Mouse (Mus musculus): Measurements from ENCODE around the gene Pgs1. TPM values are rescaled to one million over a fixed set of nuclear protein-coding genes. Genes with fewer than 3 reads are reported as not detected.
A peak's percentile ranks its signal among the peaks of the same experiment; 100 is the strongest.

The Pgs1 gene
- polyA plus RNA-seq, 1 experiment from 2014 or later, result 42.2 TPM

DNA sequence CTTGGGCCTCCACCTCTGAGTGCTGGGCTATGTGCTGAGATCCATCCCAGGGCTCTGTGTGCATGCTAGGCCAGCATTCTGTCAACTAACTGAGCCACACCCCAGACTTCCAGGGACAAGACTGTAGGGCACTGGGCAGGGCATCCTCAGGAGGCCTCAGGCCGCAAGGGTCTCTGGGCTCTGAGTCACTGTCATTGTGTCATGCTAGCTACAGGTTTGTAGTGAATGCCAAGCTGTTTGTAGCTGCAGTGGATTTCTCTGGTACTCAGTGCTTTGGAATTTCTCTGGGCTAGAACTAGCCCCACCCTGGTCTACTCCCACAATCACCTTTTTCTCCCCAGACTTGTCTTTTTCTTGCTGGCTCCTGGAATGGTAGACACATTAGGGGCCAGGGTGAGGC is 26.5 kb downstream of the Pgs1 start:
- H3K27ac ChIP-seq, result no peak overlapping the region
- WGBS, result 91% methylated on average over 1 of the region's 1 CpGs
- peaks cover 16% of the 10 kb centered on the region for H3K4me1 ChIP-seq
- H3K36me3 ChIP-seq, result peaks cover 19% of the 10 kb centered on the region; the same call in 1 of the 2 replicates
- H3K9ac ChIP-seq, result no peak overlapping the region
- no peak for ATAC-seq (ENCODE audit: borderline replicate concordance, extremely low read depth, low FRiP score, low TSS enrichment)
- H3K27me3 ChIP-seq, result no peaks in the 10 kb centered on the region
- no peak overlapping the region for H3K4me3 ChIP-seq
- H3K9me3 ChIP-seq, result no peaks in the 10 kb centered on the region
- no peak overlapping the region for H3K4me2 ChIP-seq

- ATAC-seq (ENCODE audit: borderline replicate concordance, extremely low read depth, low FRiP score, low TSS enrichment), result no peak
- Histone ChIP-seq H3K27ac (no peak overlapping the region), H3K4me2 (no peak overlapping the region), H3K4me3 (no peak overlapping the region), H3K9me3 (no peaks in the 10 kb centered on the region), H3K27me3 (no peaks in the 10 kb centered on the region), H3K9ac (no peak overlapping the region), H3K4me1 (peaks cover 9% of the 10 kb centered on the region), H3K36me3 (peaks cover 25% of the 10 kb centered on the region; the same call in 1 of the 2 replicates)
- WGBS, result 69% methylated on average over 2 of the region's 2 CpGs
Observed at GRCm38 (mm10) chr11:118013339-118013738, 27.2 kb downstream of the Pgs1 start.

GRCm38 (mm10) chr11:118014391-118014995 is 28.4 kb downstream of the Pgs1 start:
- WGBS, result 78% methylated on average over 12 of the region's 12 CpGs
- H3K4me2 ChIP-seq, result no peak overlapping the region
- no peaks in the 10 kb centered on the region for H3K27me3 ChIP-seq
- H3K9me3 ChIP-seq, result no peaks in the 10 kb centered on the region
- no peak overlapping the region for H3K4me3 ChIP-seq
- H3K9ac ChIP-seq, result no peak overlapping the region
- no peak for ATAC-seq (ENCODE audit: borderline replicate concordance, extremely low read depth, low FRiP score, low TSS enrichment)
- no peak overlapping the region for H3K27ac ChIP-seq
- peaks cover 29% of the 10 kb centered on the region; the same call in 1 of the 2 replicates for H3K36me3 ChIP-seq
- H3K4me1 ChIP-seq, result no peaks in the 10 kb centered on the region; the same call in 1 of the 2 replicates

GRCm38 (mm10) chr11:118015381-118016145 is 29.5 kb downstream of the Pgs1 start:
- 85% methylated on average over 8 of the region's 8 CpGs for WGBS
- ATAC-seq (ENCODE audit: borderline replicate concordance, extremely low read depth, low FRiP score, low TSS enrichment), result no peak
- H3K27ac ChIP-seq, result no peak overlapping the region
- H3K4me1 ChIP-seq, result no peaks in the 10 kb centered on the region
- H3K9ac ChIP-seq, result no peak overlapping the region
- H3K4me2 ChIP-seq, result no peak overlapping the region
- no peaks in the 10 kb centered on the region for H3K27me3 ChIP-seq
- no peaks in the 10 kb centered on the region for H3K9me3 ChIP-seq
- H3K36me3 ChIP-seq, result peaks cover 36% of the 10 kb centered on the region
- no peak overlapping the region for H3K4me3 ChIP-seq

- no peaks in the 10 kb centered on the region for H3K27me3 ChIP-seq
- H3K4me2 ChIP-seq, result no peak overlapping the region
- H3K9me3 ChIP-seq, result no peaks in the 10 kb centered on the region
- no peak overlapping the region for H3K9ac ChIP-seq
- no peak for ATAC-seq (ENCODE audit: borderline replicate concordance, extremely low read depth, low FRiP score, low TSS enrichment)
- H3K4me1 ChIP-seq, result no peaks in the 10 kb centered on the region
- WGBS, result 93% methylated on average over 4 of the region's 4 CpGs
- H3K4me3 ChIP-seq, result no peak overlapping the region
- H3K27ac ChIP-seq, result no peak overlapping the region
- peaks cover 36% of the 10 kb centered on the region for H3K36me3 ChIP-seq
Observed at GRCm38 (mm10) chr11:118018328-118018727, 32.2 kb downstream of the Pgs1 start.

DNA sequence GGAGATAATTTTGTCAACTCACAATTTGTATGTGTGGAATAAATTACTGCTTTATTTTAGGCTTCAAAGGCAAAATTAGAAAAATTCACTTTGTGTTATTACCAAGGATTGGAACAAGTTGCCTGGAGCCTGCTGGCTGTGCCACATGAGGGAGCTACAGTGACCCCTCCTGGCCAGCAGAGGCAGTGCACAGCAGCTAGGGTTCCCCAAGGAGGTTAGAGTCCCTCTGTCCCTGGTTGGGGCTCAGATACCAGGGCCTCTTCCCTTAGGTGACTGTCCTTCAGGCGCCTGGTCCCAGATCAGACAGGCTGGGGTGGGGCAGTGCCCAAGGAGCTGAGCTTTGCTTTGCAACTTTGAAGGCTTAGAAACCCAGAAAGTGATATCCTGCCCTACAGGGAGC is 35.7 kb downstream of the Pgs1 start:
- H3K4me2 ChIP-seq, result no peak overlapping the region
- H3K4me3 ChIP-seq, result no peak overlapping the region
- no peak overlapping the region for H3K27ac ChIP-seq
- peaks cover 42% of the 10 kb centered on the region for H3K36me3 ChIP-seq
- H3K27me3 ChIP-seq, result no peaks in the 10 kb centered on the region
- WGBS, result 56% methylated on average over 1 of the region's 1 CpGs
- ATAC-seq (ENCODE audit: borderline replicate concordance, extremely low read depth, low FRiP score, low TSS enrichment), result 0 out of 2 replicates have a peak, but pooled peaks have one; percentile 13
- H3K4me1 ChIP-seq, result no peaks in the 10 kb centered on the region
- no peak overlapping the region for H3K9ac ChIP-seq
- no peaks in the 10 kb centered on the region for H3K9me3 ChIP-seq

DNA sequence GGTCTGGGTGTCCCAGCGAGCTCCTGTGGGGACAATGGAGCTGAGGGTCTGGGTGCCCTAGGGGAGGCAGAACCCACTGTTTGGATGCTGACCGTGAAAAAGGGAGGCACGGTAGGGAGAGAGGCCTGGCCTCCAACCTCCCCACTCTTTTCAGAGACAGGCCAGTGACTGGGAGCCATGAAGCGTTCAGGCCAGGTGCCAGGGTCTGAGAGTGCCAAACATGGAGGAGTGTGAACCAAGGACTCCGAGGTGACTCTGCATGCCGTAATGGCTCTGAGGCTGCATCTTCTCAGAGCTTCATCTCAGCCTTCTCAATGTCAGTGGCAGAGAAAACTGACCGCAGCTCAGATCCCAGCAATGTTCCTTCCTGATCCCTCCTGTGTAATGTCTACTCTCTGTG is 37.4 kb downstream of the Pgs1 start:
- H3K9ac ChIP-seq, result no peak overlapping the region
- H3K36me3 ChIP-seq, result peaks cover 35% of the 10 kb centered on the region
- H3K27ac ChIP-seq, result no peak overlapping the region
- ATAC-seq (ENCODE audit: borderline replicate concordance, extremely low read depth, low FRiP score, low TSS enrichment), result no peak
- no peaks in the 10 kb centered on the region for H3K4me1 ChIP-seq
- WGBS, result 88% methylated on average over 7 of the region's 7 CpGs
- H3K9me3 ChIP-seq, result no peaks in the 10 kb centered on the region
- H3K4me3 ChIP-seq, result no peak overlapping the region
- H3K4me2 ChIP-seq, result no peak overlapping the region
- H3K27me3 ChIP-seq, result no peaks in the 10 kb centered on the region

DNA sequence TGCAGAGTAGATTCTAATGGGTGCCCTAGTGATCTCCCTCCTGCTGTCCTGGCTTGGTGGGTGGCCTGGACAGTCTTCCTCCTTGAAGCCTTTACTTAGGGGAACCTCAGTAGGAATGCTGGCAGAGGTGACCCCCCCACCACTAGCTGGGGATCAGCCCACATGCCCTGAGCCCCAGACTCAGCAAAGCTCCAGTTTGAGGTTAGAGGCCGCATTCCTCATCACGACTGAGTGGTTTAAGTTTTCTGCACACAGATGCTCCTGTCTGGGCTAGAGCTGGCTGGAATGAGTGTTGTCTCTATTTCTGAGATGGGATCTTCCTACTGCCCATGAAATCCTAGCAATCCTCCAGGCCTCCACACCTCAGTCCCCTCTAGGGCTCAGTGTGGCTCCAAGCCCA is 38.0 kb downstream of the Pgs1 start:
- H3K27me3 ChIP-seq, result no peaks in the 10 kb centered on the region
- H3K9ac ChIP-seq, result no peak overlapping the region
- ATAC-seq (ENCODE audit: borderline replicate concordance, extremely low read depth, low FRiP score, low TSS enrichment), result no peak
- WGBS, result 59% methylated on average over 2 of the region's 2 CpGs
- H3K4me2 ChIP-seq, result no peak overlapping the region
- no peaks in the 10 kb centered on the region for H3K9me3 ChIP-seq
- no peaks in the 10 kb centered on the region for H3K4me1 ChIP-seq
- H3K36me3 ChIP-seq, result peaks cover 35% of the 10 kb centered on the region
- no peak overlapping the region for H3K27ac ChIP-seq
- H3K4me3 ChIP-seq, result no peak overlapping the region

DNA sequence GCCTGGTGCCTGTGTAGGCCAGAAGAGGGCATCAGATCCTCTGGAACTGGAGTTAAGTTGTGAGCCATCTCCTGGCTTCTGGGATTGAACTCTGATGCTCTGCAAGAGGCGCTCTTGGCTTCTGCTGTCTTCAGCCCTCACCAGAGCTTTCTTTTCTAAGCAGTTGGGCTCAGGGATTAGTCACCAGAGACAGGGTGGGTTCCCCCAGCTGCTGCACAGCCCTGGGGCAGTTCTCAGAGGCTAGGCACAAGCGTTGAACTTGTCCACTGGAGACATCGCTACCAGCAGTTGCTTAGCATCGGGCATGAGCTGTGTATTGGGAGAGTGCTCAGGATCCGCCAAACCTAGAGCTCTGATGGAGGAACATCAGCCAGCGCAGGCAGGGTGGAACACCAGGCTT is 43.1 kb downstream of the Pgs1 start:
- no peak overlapping the region for H3K4me3 ChIP-seq
- no peaks in the 10 kb centered on the region for H3K9me3 ChIP-seq
- ATAC-seq (ENCODE audit: borderline replicate concordance, extremely low read depth, low FRiP score, low TSS enrichment), result no peak
- no peaks in the 10 kb centered on the region for H3K4me1 ChIP-seq
- H3K9ac ChIP-seq, result no peak overlapping the region
- WGBS, result 92% methylated on average over 6 of the region's 6 CpGs
- H3K4me2 ChIP-seq, result no peak overlapping the region
- H3K27ac ChIP-seq, result no peak overlapping the region
- no peaks in the 10 kb centered on the region for H3K27me3 ChIP-seq
- H3K36me3 ChIP-seq, result peaks cover 19% of the 10 kb centered on the region

DNA sequence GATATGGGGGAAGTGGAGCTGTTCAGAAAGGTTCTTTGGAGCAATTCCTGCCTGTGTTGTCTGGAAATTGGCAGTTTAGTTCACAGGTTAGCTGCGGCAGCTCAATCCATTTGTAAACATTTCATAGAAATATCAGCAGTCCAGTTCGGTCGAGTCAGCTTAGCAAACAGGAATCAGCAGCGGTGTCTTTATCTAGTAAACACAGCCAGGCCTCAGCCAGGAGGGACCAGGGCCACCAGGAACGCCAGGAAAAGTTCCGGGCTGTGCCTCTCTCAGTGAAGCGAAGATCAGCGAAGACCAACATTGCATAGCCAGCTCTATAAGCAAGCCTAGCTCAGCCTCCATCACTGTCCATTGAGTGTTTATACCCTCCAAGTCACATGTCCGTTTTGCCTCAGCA is 45.0 kb downstream of the Pgs1 start:
- Histone ChIP-seq H3K4me1 (peaks cover 5% of the 10 kb centered on the region; the same call in 1 of the 2 replicates), H3K9me3 (no peaks in the 10 kb centered on the region), H3K36me3 (peaks cover 7% of the 10 kb centered on the region; the same call in 1 of the 2 replicates), H3K9ac (no peak overlapping the region), H3K27ac (no peak overlapping the region), H3K4me3 (no peak overlapping the region), H3K4me2 (no peak overlapping the region), H3K27me3 (no peaks in the 10 kb centered on the region)
- ATAC-seq (ENCODE audit: borderline replicate concordance, extremely low read depth, low FRiP score, low TSS enrichment), result no peak
- 82% methylated on average over 9 of the region's 9 CpGs for WGBS

GRCm38 (mm10) chr11:118034395-118034794 is 48.3 kb downstream of the Pgs1 start:
- peaks cover 5% of the 10 kb centered on the region; the same call in 1 of the 2 replicates for H3K4me1 ChIP-seq
- H3K9me3 ChIP-seq, result no peaks in the 10 kb centered on the region
- no peak; the same call in 1 of the 2 replicates for ATAC-seq (ENCODE audit: borderline replicate concordance, extremely low read depth, low FRiP score, low TSS enrichment)
- no peak overlapping the region for H3K4me2 ChIP-seq
- no peak overlapping the region for H3K9ac ChIP-seq
- H3K36me3 ChIP-seq, result 0 out of 2 replicates have a peak, but pooled peaks cover 4% of the 10 kb centered on the region
- no peak overlapping the region for H3K4me3 ChIP-seq
- no peaks in the 10 kb centered on the region for H3K27me3 ChIP-seq
- H3K27ac ChIP-seq, result no peak overlapping the region
- WGBS, result 65% methylated on average over 13 of the region's 13 CpGs

DNA sequence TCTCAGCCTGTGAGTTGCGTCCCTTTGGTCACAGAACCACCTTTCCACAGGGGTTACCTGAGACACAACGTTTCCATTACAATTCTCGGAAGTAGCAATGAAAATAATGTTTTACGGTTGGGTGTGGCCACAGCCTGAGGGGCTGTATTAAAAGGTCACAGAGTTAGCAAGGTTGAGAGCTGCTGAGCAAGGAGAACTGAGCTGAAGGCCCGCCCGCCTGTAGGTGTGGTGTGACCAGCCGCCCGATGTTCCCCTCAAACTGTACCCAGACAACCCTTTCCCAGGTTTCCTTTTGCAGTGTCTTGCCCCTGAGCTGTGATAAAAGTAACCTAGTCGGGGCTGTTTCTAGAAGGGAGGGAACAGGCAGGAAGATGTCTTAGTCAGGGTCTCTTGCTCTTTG is 49.0 kb downstream of the Pgs1 start:
- Histone ChIP-seq H3K4me1 (peaks cover 5% of the 10 kb centered on the region; the same call in 1 of the 2 replicates), H3K36me3 (0 out of 2 replicates have a peak, but pooled peaks cover 4% of the 10 kb centered on the region), H3K9ac (no peak overlapping the region), H3K4me2 (no peak overlapping the region), H3K27ac (no peak overlapping the region), H3K27me3 (no peaks in the 10 kb centered on the region), H3K4me3 (no peak overlapping the region), H3K9me3 (no peaks in the 10 kb centered on the region)
- WGBS, result 60% methylated on average over 9 of the region's 9 CpGs
- ATAC-seq (ENCODE audit: borderline replicate concordance, extremely low read depth, low FRiP score, low TSS enrichment), result no peak
